Mouse (Mus musculus) cerebellum, postnatal 25 days (tissue): Measurements from ENCODE around the gene Dtx3.
"Not testable (repeated sequence)": the region's sequence is repeated elsewhere in the genome, so short reads cannot be mapped to it uniquely, and the experiment has no call there.

Experiments used
- DNase-seq, 2 experiments: peaks; one replicate each; pipeline ENCODE4 v3.0.0; 2021; ENCODE audit warnings: mixed read lengths in 2 of 2

The Dtx3 gene

DNA sequence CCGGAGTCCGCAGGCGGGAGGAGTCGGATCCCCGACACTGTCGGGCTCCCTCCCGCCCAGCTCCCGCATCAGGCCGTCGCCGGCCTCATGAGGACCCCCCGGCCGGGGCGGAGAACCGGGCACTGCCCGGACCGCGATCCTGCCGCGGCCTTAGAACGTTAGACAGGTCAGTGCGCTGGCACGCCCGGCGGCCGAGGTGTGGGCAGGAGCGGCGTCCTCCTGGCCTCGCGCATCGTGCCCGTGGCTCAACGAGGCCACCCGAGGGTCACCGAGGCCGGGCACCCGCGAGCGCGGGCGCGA is 30.2 kb downstream of the Dtx3 start:
- peak in 1 of 2 experiments; percentile 75 for DNase-seq

DNA sequence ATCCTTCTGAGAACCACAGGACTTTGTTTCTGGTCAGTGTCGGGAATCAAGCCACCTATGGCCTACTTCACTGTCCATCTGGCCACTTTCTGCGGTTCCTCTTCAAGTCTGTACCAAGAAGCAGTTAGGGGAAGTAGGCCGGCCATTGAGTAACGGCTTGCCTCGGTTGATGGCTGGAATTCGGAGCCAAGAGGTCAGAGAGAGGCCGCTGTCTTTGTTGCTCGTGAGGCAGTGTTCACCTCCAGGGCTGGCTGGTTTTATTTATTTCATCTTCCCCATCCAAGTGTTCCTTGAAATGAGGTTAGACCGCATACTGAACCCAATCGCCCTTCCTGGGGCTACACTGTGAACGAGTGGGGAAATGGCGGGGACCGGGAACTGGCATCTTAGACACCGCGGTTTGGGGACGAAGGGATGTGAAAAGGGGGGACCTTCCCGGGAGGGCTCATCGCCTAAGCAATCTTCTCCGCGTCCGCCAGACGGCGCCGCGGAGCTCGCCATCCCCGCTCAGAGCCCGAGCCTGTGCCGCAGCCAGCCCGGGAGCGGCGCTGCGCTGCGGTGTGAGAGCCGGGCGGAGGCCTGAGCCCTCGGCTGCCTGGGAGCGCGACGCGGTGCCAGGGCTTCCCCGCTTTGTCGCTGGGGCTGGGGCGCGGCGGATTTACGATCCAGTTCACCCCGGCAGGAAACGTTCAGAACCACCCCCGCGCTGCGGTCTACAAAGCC is 30.7 kb downstream of the Dtx3 start, which contains the start of gene B4galnt1:
Gene B4galnt1, plus strand, starts transcription at position 595 of the 723 bp plus-strand sequence.
- peak; percentile 91 for DNase-seq

- no peak for DNase-seq
Observed at GRCm38 (mm10) chr10:127164190-127164589, 31.3 kb downstream of the Dtx3 start.

DNA sequence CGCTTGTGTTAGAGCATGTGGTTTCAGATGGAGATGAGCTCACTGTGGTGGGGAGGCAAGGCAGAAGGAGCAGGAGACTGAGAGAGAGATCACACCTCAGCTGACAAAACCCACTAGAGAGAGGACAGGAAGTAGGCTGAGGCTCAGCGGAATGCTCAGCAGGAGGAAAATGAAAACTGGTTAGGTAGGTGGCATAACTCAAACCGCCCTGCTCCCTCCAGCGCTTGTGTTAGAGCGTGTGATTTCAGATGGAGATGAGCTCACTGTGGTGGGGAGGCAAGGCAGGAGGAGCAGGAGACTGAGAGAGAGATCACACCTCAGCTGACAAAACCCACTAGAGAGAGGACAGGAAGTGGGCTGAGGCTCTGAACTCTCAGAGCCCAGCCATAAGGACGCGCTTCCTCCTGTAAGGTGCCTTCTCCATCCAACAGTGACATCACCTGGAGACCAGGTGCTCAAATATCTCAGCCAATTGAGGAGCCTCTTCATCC is 32.7 kb downstream of the Dtx3 start:
- DNase-seq, result not testable (repeated sequence)

DNA sequence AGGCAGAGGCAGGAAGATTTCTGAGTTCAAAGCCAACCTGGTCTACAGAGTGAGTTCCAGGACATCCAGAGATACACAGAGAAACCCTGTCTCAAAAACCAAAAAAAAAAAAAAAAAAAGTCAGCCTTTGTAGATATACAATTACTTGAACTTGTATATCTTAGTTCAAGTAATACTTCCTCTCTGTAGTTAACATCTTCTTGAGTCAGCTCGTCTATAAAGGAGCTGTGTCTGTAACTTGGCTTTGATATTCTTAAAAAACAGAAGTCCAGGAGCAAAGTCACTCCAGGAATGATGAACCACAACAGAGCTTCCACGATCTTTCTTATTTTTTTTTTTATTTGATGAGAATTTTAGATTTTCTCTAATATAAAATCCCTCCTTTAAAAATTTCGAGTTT is 34.8 kb downstream of the Dtx3 start:
- no peak for DNase-seq

DNA sequence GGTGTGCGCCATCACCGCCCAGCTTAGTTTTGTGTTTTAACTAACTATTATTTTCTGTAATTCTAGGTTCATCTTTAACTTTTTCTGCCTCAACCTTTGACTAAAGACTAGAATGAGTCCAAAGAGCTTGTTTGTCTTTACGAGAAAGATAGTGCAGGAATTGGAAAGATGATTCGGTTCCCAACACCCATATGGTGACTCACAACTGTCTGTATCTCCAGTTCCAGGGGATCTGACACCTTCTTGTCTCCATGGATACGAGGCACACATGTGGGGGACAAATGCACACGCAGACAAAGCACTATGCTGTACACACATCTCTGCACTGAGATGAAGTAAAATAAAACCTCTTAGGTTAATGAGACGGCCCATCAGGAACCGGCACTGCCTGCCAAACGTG is 35.4 kb downstream of the Dtx3 start:
- no peak for DNase-seq

- no peak for DNase-seq
Observed at GRCm38 (mm10) chr10:127158471-127158870, 37.1 kb downstream of the Dtx3 start.

GRCm38 (mm10) chr10:127156511-127156910 is 39.0 kb downstream of the Dtx3 start:
- no peak for DNase-seq

GRCm38 (mm10) chr10:127156089-127156488 is 39.4 kb downstream of the Dtx3 start:
- no peak for DNase-seq

DNA sequence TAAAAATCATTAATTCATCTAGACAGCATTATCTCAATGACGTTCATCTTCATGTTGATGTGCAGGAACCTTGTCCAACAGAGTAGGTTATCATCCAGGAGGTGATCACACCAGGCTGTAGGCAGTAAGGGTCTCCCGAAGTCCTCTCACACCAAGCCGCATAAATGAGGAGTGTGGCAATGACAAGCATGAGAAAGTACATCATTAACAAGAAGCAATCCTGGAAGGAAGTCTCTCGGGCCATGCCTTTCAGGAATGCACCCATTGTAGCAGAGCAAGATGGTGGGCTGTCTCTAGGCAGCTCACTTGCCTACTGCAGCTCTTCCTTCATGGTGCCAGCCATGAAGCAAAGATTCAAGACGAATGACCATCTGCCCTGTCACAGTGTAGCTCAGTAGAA is 40.9 kb downstream of the Dtx3 start:
- no peak for DNase-seq

DNA sequence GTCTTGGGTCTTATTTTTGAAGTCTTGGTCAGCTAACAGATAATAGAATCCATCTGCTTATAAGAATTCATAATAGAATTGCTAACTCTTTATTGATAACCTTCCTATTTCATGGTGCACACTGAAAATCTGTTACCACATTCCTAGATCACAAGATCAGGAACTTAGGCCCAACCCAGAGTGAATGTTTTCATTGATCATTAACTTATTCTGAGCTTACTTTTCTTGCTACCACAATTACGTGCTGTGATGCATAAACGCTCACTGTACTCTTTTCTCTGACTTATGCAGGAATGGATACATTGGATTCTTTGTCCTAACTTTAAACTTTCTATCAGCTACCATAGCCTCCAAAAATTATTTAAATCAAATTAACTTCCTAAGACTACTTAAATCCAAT is 41.3 kb downstream of the Dtx3 start:
- DNase-seq, result no peak

GRCm38 (mm10) chr10:127153323-127153722 is 42.2 kb downstream of the Dtx3 start:
- DNase-seq, result no peak

DNA sequence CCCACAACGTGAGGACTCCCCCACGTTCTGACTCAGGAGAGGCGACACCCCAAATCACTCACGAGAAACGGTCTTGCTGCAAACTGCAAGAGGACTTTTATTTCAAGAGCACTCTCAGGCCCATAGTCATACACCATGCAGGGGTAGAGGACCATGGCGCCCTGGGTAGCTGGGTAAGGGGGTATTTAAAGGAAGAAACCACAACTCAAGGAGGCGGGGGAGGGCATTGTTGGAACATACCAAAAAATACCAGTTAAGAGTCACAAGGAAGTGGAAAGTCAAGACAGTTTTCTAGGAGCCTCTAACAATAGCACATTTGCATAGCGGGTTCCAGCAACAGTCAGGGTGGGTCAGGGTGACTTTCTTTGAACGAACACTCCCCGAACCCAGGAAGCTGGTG is 43.0 kb downstream of the Dtx3 start:
- DNase-seq, result not testable (repeated sequence)

- not testable (repeated sequence) for DNase-seq
Observed at GRCm38 (mm10) chr10:127151233-127151632, 44.3 kb downstream of the Dtx3 start.

GRCm38 (mm10) chr10:127150471-127150872 is 45.1 kb downstream of the Dtx3 start:
- no peak for DNase-seq

DNA sequence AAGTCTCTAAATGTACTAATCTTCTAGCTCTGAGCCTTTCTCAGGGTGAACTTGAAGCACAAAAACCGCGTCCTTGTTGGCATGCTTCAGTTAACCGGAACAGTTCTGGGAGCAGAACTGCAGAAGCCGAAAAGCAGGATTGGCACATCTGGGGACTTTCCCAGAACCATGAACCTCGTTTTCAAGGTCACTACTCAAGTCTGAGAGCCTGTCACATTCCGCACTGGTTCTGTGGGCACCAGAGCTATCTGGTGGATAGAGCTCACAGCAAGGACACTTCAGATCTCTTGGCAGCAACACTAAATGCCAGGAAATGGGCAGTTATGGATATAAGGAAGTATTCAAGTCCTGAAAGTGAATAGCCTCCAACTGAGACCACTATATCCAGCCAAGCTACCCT is 48.4 kb downstream of the Dtx3 start:
- no peak for DNase-seq

DNA sequence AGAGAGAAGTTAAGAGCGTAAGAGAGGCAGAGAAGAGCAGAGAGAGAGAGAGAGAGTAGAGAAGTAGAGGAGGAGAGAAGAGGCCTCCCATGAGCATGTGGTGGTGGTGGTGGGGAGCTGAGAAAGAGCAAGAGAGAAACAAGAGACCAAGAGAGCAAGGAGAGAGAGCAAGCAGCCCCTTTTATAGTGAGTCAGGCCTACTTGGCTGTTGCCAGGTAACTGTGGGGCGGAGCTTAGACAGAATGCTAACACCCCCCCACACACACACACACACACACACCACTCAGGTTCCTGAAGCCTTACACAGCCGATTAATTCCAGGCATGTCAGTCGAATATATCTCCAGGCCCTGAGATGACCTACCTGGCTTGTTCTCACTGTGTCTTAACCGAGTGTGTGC is 50.2 kb downstream of the Dtx3 start:
- no peak for DNase-seq

- DNase-seq, result no peak
Observed at GRCm38 (mm10) chr10:127144536-127144935, 51.0 kb downstream of the Dtx3 start.

DNA sequence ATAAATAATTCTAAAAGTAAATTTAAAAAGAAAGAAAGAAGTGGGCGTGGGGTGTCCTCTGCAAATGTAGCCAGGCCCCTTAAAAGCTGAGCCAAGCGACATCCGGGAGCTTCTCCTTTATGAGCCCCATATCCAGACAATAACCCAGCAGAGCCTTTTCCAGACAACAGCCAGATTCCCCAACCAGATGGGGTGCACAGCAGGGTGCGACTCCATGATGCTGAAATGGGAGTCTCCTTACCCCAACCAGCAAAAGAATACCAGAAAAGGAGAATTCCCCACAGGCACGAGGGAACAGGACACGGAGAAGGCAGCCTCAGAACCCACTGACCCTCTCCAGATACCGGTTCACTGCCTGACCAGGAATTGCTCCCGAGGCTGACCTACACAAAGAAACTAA is 52.3 kb downstream of the Dtx3 start:
- DNase-seq, result peak; percentile 41 to 61

DNA sequence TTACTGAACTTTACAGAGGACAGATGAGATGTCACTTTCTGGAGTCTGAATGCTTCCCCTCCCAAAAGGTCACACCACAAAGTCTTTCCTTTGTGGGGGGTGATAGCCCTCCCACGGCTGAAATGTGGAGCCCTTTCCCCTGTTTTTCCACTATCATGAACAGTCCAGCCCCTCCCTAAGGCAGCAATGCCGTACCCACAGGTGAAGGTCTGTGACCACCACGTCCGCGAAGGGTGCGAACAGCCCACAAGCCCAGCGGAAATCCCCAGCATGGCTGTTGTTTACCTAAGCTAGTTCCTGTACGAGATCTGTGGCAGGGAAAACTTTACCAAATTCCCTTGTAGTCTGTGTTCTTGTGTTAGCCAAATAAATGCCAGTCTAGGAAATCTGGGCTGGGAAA is 54.0 kb downstream of the Dtx3 start:
- no peak for DNase-seq

- no peak for DNase-seq
Observed at GRCm38 (mm10) chr10:127140971-127141370, 54.6 kb downstream of the Dtx3 start.
